Mouse (Mus musculus): ENCODE data around the gene Zfp536. TPM values are rescaled to one million over a fixed set of nuclear protein-coding genes. Genes with fewer than 3 reads are reported as not detected.

Gene Zfp536
- polyA plus RNA-seq, 1 experiment from 2014 or later = 15.6 TPM

GRCm38 (mm10) chr7:37554405-37554804 lies 219.0 kb downstream of the Zfp536 start:
- Histone ChIP-seq H3K4me3 (no peak overlapping the region), H3K27ac (replicated peaks) (no peak overlapping the region), H3K27me3 (replicated peaks; ENCODE audit: low read depth, poor library complexity, severe bottlenecking) (0 out of 2 replicates have a peak, but pooled peaks cover 4% of the 10 kb centered on the region), H3K36me3 (replicated peaks) (no peaks in the 10 kb centered on the region), H3K4me1 (peaks cover 23% of the 10 kb centered on the region), H3K9me3 (no peaks in the 10 kb centered on the region)
- no peak for DNase-seq (ENCODE audit: low spot score)
- WGBS = 56% methylated on average over 5 of the region's 5 CpGs

GRCm38 (mm10) chr7:37553646-37554045 lies 219.8 kb downstream of the Zfp536 start:
- no peaks in the 10 kb centered on the region for H3K36me3 ChIP-seq (replicated peaks)
- no peaks in the 10 kb centered on the region for H3K9me3 ChIP-seq
- H3K4me3 ChIP-seq = no peak overlapping the region
- no peak for DNase-seq (ENCODE audit: low spot score)
- no peak overlapping the region for H3K27ac ChIP-seq (replicated peaks)
- H3K4me1 ChIP-seq = peaks cover 27% of the 10 kb centered on the region
- 52% methylated on average over 3 of the region's 3 CpGs for WGBS
- H3K27me3 ChIP-seq (replicated peaks; ENCODE audit: low read depth, poor library complexity, severe bottlenecking) = 0 out of 2 replicates have a peak, but pooled peaks cover 4% of the 10 kb centered on the region

GRCm38 (mm10) chr7:37552384-37552783 lies 221.1 kb downstream of the Zfp536 start:
- Histone ChIP-seq H3K27me3 (replicated peaks; ENCODE audit: low read depth, poor library complexity, severe bottlenecking) (no peaks in the 10 kb centered on the region), H3K36me3 (replicated peaks) (no peaks in the 10 kb centered on the region), H3K9me3 (no peaks in the 10 kb centered on the region), H3K27ac (replicated peaks) (no peak overlapping the region), H3K4me1 (peaks cover 27% of the 10 kb centered on the region), H3K4me3 (no peak overlapping the region)
- DNase-seq (ENCODE audit: low spot score) = no peak
- 51% methylated on average over 3 of the region's 3 CpGs for whole genome bisulfite sequencing

- Histone ChIP-seq H3K27me3 (replicated peaks; ENCODE audit: low read depth, poor library complexity, severe bottlenecking) (no peaks in the 10 kb centered on the region), H3K9me3 (no peaks in the 10 kb centered on the region), H3K27ac (replicated peaks) (no peak overlapping the region), H3K4me1 (peaks cover 38% of the 10 kb centered on the region), H3K4me3 (no peak overlapping the region), H3K36me3 (replicated peaks) (no peaks in the 10 kb centered on the region)
- DNase-seq (ENCODE audit: low spot score) = no peak
- 75% methylated on average over 15 of the region's 15 CpGs for WGBS
Measured at GRCm38 (mm10) chr7:37548805-37549204, 224.6 kb downstream of the Zfp536 start.

GRCm38 (mm10) chr7:37544011-37544410 lies 229.4 kb downstream of the Zfp536 start:
- peak; percentile 38 for DNase-seq (ENCODE audit: low spot score)
- Histone ChIP-seq H3K4me3 (no peak overlapping the region), H3K4me1 (peaks cover 24% of the 10 kb centered on the region), H3K36me3 (replicated peaks) (no peaks in the 10 kb centered on the region), H3K27me3 (replicated peaks; ENCODE audit: low read depth, poor library complexity, severe bottlenecking) (peaks cover 7% of the 10 kb centered on the region; the same call in 1 of the 2 replicates), H3K27ac (replicated peaks) (peak overlapping the region; percentile 48; the same call in 1 of the 2 replicates), H3K9me3 (no peaks in the 10 kb centered on the region)
- 22% methylated on average over 6 of the region's 6 CpGs for whole genome bisulfite sequencing

- no peak overlapping the region for H3K27ac ChIP-seq (replicated peaks)
- DNase-seq (ENCODE audit: low spot score) = no peak
- peaks cover 24% of the 10 kb centered on the region for H3K4me1 ChIP-seq
- H3K9me3 ChIP-seq = no peaks in the 10 kb centered on the region
- 89% methylated on average over 7 of the region's 7 CpGs for WGBS
- H3K36me3 ChIP-seq (replicated peaks) = no peaks in the 10 kb centered on the region
- H3K4me3 ChIP-seq = no peak overlapping the region
- H3K27me3 ChIP-seq (replicated peaks; ENCODE audit: low read depth, poor library complexity, severe bottlenecking) = peaks cover 7% of the 10 kb centered on the region; the same call in 1 of the 2 replicates
Measured at GRCm38 (mm10) chr7:37542951-37543350, 230.5 kb downstream of the Zfp536 start.

- Histone ChIP-seq H3K27me3 (replicated peaks; ENCODE audit: low read depth, poor library complexity, severe bottlenecking) (no peaks in the 10 kb centered on the region), H3K27ac (replicated peaks) (no peak overlapping the region), H3K36me3 (replicated peaks) (no peaks in the 10 kb centered on the region), H3K4me1 (0 out of 2 replicates have a peak, but pooled peaks cover 13% of the 10 kb centered on the region), H3K9me3 (no peaks in the 10 kb centered on the region), H3K4me3 (no peak overlapping the region)
- WGBS = 89% methylated on average over 2 of the region's 2 CpGs
- DNase-seq (ENCODE audit: low spot score) = no peak
Measured at GRCm38 (mm10) chr7:37531166-37531565, 242.3 kb downstream of the Zfp536 start.

GRCm38 (mm10) chr7:37528311-37528710 lies 245.1 kb downstream of the Zfp536 start:
- Histone ChIP-seq H3K27me3 (replicated peaks; ENCODE audit: low read depth, poor library complexity, severe bottlenecking) (no peaks in the 10 kb centered on the region), H3K27ac (replicated peaks) (no peak overlapping the region), H3K4me1 (peaks cover 13% of the 10 kb centered on the region; the same call in 1 of the 2 replicates), H3K4me3 (no peak overlapping the region), H3K36me3 (replicated peaks) (no peaks in the 10 kb centered on the region), H3K9me3 (no peaks in the 10 kb centered on the region)
- WGBS = 91% methylated on average over 9 of the region's 9 CpGs
- DNase-seq (ENCODE audit: low spot score) = no peak

- DNase-seq (ENCODE audit: low spot score) = no peak
- 87% methylated on average over 2 of the region's 2 CpGs for WGBS
- no peaks in the 10 kb centered on the region for H3K9me3 ChIP-seq
Measured at GRCm38 (mm10) chr7:37527890-37528289, 245.6 kb downstream of the Zfp536 start.

GRCm38 (mm10) chr7:37521407-37521806 lies 252.0 kb downstream of the Zfp536 start:
- peaks cover 11% of the 10 kb centered on the region for H3K4me1 ChIP-seq
- no peaks in the 10 kb centered on the region for H3K36me3 ChIP-seq (replicated peaks)
- H3K27me3 ChIP-seq (replicated peaks; ENCODE audit: low read depth, poor library complexity, severe bottlenecking) = no peaks in the 10 kb centered on the region
- DNase-seq (ENCODE audit: low spot score) = no peak
- H3K9me3 ChIP-seq = no peaks in the 10 kb centered on the region
- H3K27ac ChIP-seq (replicated peaks) = no peak overlapping the region
- WGBS = 69% methylated on average over 2 of the region's 2 CpGs
- no peak overlapping the region for H3K4me3 ChIP-seq

More at GRCm38 (mm10) chr7:37527890-37528289, 245.6 kb downstream of the Zfp536 start:
- Histone ChIP-seq H3K4me3 (no peak overlapping the region), H3K27me3 (replicated peaks; ENCODE audit: low read depth, poor library complexity, severe bottlenecking) (no peaks in the 10 kb centered on the region), H3K4me1 (peaks cover 14% of the 10 kb centered on the region; the same call in 1 of the 2 replicates), H3K27ac (replicated peaks) (no peak overlapping the region), H3K36me3 (replicated peaks) (no peaks in the 10 kb centered on the region)

- peak; percentile 58 for DNase-seq (ENCODE audit: low spot score)
- WGBS = 58% methylated on average over 8 of the region's 8 CpGs
- Histone ChIP-seq H3K9me3 (no peaks in the 10 kb centered on the region), H3K27me3 (replicated peaks; ENCODE audit: low read depth, poor library complexity, severe bottlenecking) (peaks cover 11% of the 10 kb centered on the region; the same call in 1 of the 2 replicates), H3K36me3 (replicated peaks) (no peaks in the 10 kb centered on the region), H3K27ac (replicated peaks) (peak overlapping the region; percentile 66; the same call in 1 of the 2 replicates), H3K4me1 (peaks cover 53% of the 10 kb centered on the region), H3K4me3 (no peak overlapping the region)
Measured at GRCm38 (mm10) chr7:37510933-37511675, 262.3 kb downstream of the Zfp536 start.

GRCm38 (mm10) chr7:37509700-37510099 lies 263.7 kb downstream of the Zfp536 start:
- Histone ChIP-seq H3K9me3 (no peaks in the 10 kb centered on the region), H3K27me3 (replicated peaks; ENCODE audit: low read depth, poor library complexity, severe bottlenecking) (peaks cover 11% of the 10 kb centered on the region; the same call in 1 of the 2 replicates), H3K4me3 (no peak overlapping the region), H3K27ac (replicated peaks) (no peak overlapping the region; the same call in 1 of the 2 replicates), H3K36me3 (replicated peaks) (no peaks in the 10 kb centered on the region), H3K4me1 (peaks cover 55% of the 10 kb centered on the region)
- DNase-seq (ENCODE audit: low spot score) = no peak
- WGBS = 65% methylated on average over 9 of the region's 9 CpGs

GRCm38 (mm10) chr7:37505548-37505947 lies 267.9 kb downstream of the Zfp536 start:
- Histone ChIP-seq H3K27ac (replicated peaks) (no peak overlapping the region), H3K4me1 (peaks cover 17% of the 10 kb centered on the region), H3K4me3 (no peak overlapping the region), H3K36me3 (replicated peaks) (no peaks in the 10 kb centered on the region), H3K9me3 (no peaks in the 10 kb centered on the region), H3K27me3 (replicated peaks; ENCODE audit: low read depth, poor library complexity, severe bottlenecking) (peaks cover 11% of the 10 kb centered on the region; the same call in 1 of the 2 replicates)
- DNase-seq (ENCODE audit: low spot score) = no peak
- WGBS = 81% methylated on average over 7 of the region's 7 CpGs
